Mouse (Mus musculus) limb, embryonic 14.5 days (tissue): ENCODE results near the gene Pygm. TPM values are rescaled to one million over a fixed set of nuclear protein-coding genes. Genes with fewer than 3 reads are reported as not detected.

Experiments used
- ATAC-seq: fragments of 200-750 bp; cut with Nextera tagmentation; 2 replicates; pipeline ENCODE4 v1.8.0; 2017; ENCODE audit warnings: low read depth, moderate number of reproducible peaks, moderate TSS enrichment; ENCODE audit not compliant: low FRiP score
- DNase-seq: peaks from one replicate; pipeline ENCODE4 v3.0.0-alpha.2; 2015; ENCODE audit warnings: low spot score
- H3K27ac ChIP-seq: fragments of 300-500 bp; sonication (generic); replicated peaks from 2 replicates; pipeline ENCODE4 v1.5.1; 2014; ENCODE audit warnings: low read depth, mild to moderate bottlenecking, low read length, moderate library complexity, mixed read lengths
- H3K27me3 ChIP-seq: fragments of 300-500 bp; sonication (generic); 2 replicates; pipeline ENCODE4 v1.6.1; 2014; ENCODE audit warnings: low read length, mixed read lengths; ENCODE audit not compliant: control insufficient read depth, insufficient read depth
- H3K36me3 ChIP-seq: fragments of 300-500 bp; sonication (generic); 2 replicates; pipeline ENCODE4 v1.6.1; 2014; ENCODE audit warnings: mild to moderate bottlenecking, low read length, moderate library complexity, mixed read lengths; ENCODE audit not compliant: control insufficient read depth, insufficient read depth
- H3K4me1 ChIP-seq: fragments of 300-500 bp; sonication (generic); 2 replicates; pipeline ENCODE4 v1.6.1; 2014; ENCODE audit warnings: antibody characterized with exemption, low read length, mixed read lengths; ENCODE audit not compliant: control insufficient read depth, insufficient read depth
- H3K4me2 ChIP-seq: fragments of 300-500 bp; sonication (generic); replicated peaks from 2 replicates; pipeline ENCODE4 v1.6.1; 2014; ENCODE audit warnings: low read depth, mild to moderate bottlenecking, low read length, moderate library complexity; ENCODE audit not compliant: severe bottlenecking
- H3K4me3 ChIP-seq: fragments of 300-500 bp; sonication (generic); replicated peaks from 2 replicates; pipeline ENCODE4 v1.5.1; 2014; ENCODE audit warnings: low read length
- H3K9ac ChIP-seq: fragments of 300-500 bp; sonication (generic); 2 replicates; pipeline ENCODE4 v1.6.1; 2014; ENCODE audit warnings: mild to moderate bottlenecking, low read depth, low read length, moderate library complexity; ENCODE audit not compliant: severe bottlenecking
- H3K9me3 ChIP-seq: fragments of 300-500 bp; sonication (generic); 2 replicates; pipeline ENCODE4 v1.6.1; 2016; ENCODE audit warnings: low read length; ENCODE audit not compliant: control insufficient read depth
- POLR2A ChIP-seq: fragments of 200-500 bp; IDR thresholded peaks from 2 replicates; pipeline ENCODE4 v1.8.0; 2012; ENCODE audit warnings: inconsistent platforms, mild to moderate bottlenecking, moderate library complexity, borderline replicate concordance; ENCODE audit not compliant: insufficient read depth, insufficient read length; ENCODE audit errors: extremely low read depth
- WGBS: fragments of 180-500 bp; shearing (Covaris S2); extraction: QIAGEN DNeasy Blood & Tissue Kit; methylation state at CpG from one replicate; pipeline ENCODE4 v1.1.7; 2014; 5-methylcytosine and 5-hydroxymethylcytosine counted together
- polyA plus RNA-seq, 2 experiments: library from polyadenylated mRNA; depleted of rRNA in 1 of 2; stranded (reverse) in 1 of 2; unstranded in 1 of 2; fragments of >200 nt; fragmentation: Nextera tagmentation in 1 of 2; extraction: Ambion mirVana in 1 of 2; gene quantifications; 2 replicates each; pipeline versions ENCODE4 v1.2.1 to v1.2.3; 2012 to 2014

Pygm gene
- polyA plus RNA-seq, 2 experiments, result 22.8 to 23.9 TPM

DNA sequence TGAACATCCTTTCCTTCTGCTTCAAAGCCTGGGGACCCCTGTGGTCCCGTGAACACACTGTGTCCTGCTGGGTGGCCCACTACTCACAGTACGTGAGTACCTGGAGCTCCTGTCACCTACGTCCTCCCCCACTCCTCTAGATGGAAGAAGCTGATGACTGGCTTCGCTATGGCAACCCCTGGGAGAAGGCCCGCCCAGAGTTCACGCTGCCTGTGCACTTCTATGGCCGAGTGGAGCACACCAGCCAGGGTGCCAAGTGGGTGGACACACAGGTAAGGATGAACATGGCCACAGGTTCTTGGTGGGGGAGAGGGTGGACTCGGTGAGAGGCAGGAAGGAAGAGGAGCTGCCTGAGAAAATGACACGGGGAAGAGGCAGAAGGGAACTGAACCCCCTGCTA lies 2.0 kb downstream of the Pygm start:
- WGBS, result 64% methylated on average over 9 of the region's 9 CpGs
- ATAC-seq, result no peak
- no peaks in the 10 kb centered on the region for H3K9me3 ChIP-seq
- no peaks in the 10 kb centered on the region for H3K27me3 ChIP-seq
- no peak overlapping the region for H3K9ac ChIP-seq
- no peak for TF ChIP-seq POLR2A
- H3K36me3 ChIP-seq, result no peaks in the 10 kb centered on the region
- H3K4me3 ChIP-seq, result no peak overlapping the region
- H3K4me1 ChIP-seq, result peaks cover 13% of the 10 kb centered on the region
- no peak overlapping the region for H3K27ac ChIP-seq
- no peak for DNase-seq
- H3K4me2 ChIP-seq, result no peak overlapping the region

DNA sequence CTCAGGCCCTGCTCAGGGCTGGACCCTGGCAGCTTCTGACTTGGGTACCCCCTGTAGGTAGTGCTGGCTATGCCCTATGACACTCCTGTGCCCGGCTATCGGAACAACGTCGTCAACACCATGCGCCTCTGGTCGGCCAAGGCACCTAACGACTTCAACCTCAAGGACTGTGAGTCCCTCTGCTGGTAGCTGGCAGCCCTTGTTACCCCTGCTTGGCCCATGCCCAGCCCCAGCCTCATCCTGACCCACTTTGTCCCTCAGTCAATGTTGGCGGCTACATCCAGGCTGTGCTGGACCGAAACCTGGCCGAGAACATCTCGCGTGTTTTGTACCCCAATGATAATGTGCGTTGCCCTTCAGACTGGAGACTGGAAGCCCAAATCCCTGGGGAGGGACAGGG lies 3.8 kb downstream of the Pygm start:
- Histone ChIP-seq H3K36me3 (no peaks in the 10 kb centered on the region), H3K27me3 (no peaks in the 10 kb centered on the region), H3K9me3 (no peaks in the 10 kb centered on the region), H3K4me3 (no peak overlapping the region), H3K27ac (no peak overlapping the region), H3K4me1 (peaks cover 13% of the 10 kb centered on the region), H3K4me2 (no peak overlapping the region), H3K9ac (no peak overlapping the region)
- TF ChIP-seq POLR2A, result no peak
- ATAC-seq, result no peak
- 75% methylated on average over 13 of the region's 13 CpGs for WGBS
- DNase-seq, result no peak

DNA sequence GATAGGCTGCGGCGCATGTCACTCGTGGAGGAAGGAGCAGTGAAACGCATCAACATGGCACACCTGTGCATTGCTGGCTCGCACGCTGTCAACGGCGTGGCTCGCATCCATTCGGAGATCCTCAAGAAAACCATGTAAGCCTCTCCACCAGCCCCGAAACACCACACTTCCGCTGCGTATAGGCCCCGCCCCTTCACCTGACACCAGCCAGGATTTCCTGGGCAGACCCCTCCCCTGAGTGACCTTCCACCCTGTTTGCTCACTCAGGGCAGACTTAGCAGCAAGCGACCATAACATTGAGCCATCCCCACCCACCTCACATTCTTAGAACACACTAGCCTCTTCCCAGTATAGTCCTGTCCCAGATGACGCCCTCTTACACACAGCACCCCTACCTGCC lies 5.6 kb downstream of the Pygm start:
- TF ChIP-seq POLR2A, result no peak
- Histone ChIP-seq H3K36me3 (no peaks in the 10 kb centered on the region), H3K4me2 (peak overlapping the region; percentile 49), H3K4me1 (peaks cover 8% of the 10 kb centered on the region), H3K9me3 (no peaks in the 10 kb centered on the region), H3K4me3 (peak overlapping the region; percentile 27), H3K9ac (peak overlapping the region; percentile 31; the same call in 1 of the 2 replicates), H3K27ac (no peak overlapping the region), H3K27me3 (no peaks in the 10 kb centered on the region)
- WGBS, result 5% methylated on average over 16 of the region's 16 CpGs
- ATAC-seq (no peak), DNase-seq (no peak)

DNA sequence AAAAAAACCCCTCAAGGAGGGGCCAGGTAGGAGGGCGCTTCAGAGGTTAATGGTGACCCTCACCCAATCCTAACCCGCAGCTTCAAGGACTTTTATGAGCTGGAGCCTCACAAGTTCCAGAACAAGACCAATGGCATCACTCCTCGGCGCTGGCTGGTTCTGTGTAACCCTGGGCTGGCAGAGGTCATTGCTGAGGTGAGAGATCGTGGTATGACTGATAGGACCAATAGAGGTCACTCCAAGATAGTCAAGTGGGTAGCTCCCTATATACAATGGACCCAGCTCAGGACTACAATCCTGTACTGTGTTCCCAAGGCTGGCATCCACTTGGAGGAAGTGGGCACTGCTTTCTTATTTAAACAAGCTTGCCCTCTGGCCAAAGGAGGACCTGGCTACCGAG lies 6.1 kb downstream of the Pygm start:
- H3K4me2 ChIP-seq, result no peak overlapping the region

DNA sequence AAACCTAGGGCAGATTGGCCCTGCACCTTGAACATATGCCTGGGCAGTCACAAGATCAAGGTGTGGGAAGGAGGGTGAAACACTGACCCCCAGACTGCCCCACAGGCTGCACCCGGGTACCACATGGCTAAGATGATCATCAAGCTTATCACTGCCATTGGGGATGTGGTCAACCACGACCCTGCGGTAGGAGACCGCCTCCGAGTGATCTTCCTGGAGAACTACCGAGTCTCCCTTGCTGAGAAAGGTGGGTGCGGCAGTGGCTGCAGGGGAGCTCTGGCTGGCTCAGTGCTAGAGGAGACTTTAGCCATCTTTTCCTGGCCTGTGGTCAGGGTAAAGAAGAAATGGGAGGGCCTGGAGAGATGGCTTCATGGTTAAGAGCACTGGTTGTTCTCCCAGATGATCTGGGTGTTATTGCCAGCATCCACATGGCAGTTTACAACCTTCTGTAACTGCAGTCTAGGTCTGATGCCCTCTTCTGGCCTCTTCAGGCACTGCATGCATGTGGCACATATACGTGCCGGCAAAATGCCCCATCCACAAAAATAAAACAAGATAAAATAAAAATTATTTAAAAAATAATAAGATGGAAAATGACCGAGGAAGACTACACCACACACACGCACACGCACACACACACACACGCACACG lies 8.7 kb downstream of the Pygm start:
- no peak for TF ChIP-seq POLR2A
- Histone ChIP-seq H3K4me1 (peaks cover 8% of the 10 kb centered on the region), H3K36me3 (no peaks in the 10 kb centered on the region), H3K9me3 (no peaks in the 10 kb centered on the region), H3K27ac (no peak overlapping the region), H3K4me3 (no peak overlapping the region), H3K27me3 (no peaks in the 10 kb centered on the region), H3K9ac (no peak overlapping the region), H3K4me2 (no peak overlapping the region)
- WGBS, result 90% methylated on average over 14 of the region's 14 CpGs
- DNase-seq (no peak), ATAC-seq (no peak)

More for the DNA sequence above, 6.1 kb downstream of the Pygm start:
- peaks cover 8% of the 10 kb centered on the region for H3K4me1 ChIP-seq
- TF ChIP-seq POLR2A, result no peak
- no peak overlapping the region for H3K9ac ChIP-seq
- no peak overlapping the region for H3K4me3 ChIP-seq
- 55% methylated on average over 6 of the region's 6 CpGs for WGBS
- no peaks in the 10 kb centered on the region for H3K9me3 ChIP-seq
- DNase-seq (no peak), ATAC-seq (no peak)
- H3K36me3 ChIP-seq, result no peaks in the 10 kb centered on the region
- H3K27ac ChIP-seq, result no peak overlapping the region
- H3K27me3 ChIP-seq, result no peaks in the 10 kb centered on the region
